Mouse (Mus musculus) ovary, adult 18-20 months (tissue): ENCODE measurements around the gene Vmn1r212.
"Not testable (repeated sequence)": the region's sequence is repeated elsewhere in the genome, so short reads cannot be mapped to it uniquely, and the experiment has no call there.

Experiments used
- DNase-seq: peaks from one replicate; pipeline ENCODE4 v3.0.0; 2022; ENCODE audit warnings: low spot score, mixed read lengths

Vmn1r212 gene

GRCm38 (mm10) chr13:22884105-22884504, at the start of gene Vmn1r212:
Gene Vmn1r212, minus strand, starts transcription at chr13:22884205.
- DNase-seq = no peak

- no peak for DNase-seq
These were observed 4.7 kb downstream of the Vmn1r212 start for GRCm38 (mm10) chr13:22879257-22879656.

- no peak for DNase-seq
These were observed 26.5 kb downstream of the Vmn1r212 start, which contains the start of gene Vmn1r211 for GRCm38 (mm10) chr13:22857461-22857860. Gene Vmn1r211, minus strand, starts transcription at chr13:22857561.

- no peak for DNase-seq
These were observed 29.2 kb downstream of the Vmn1r212 start for GRCm38 (mm10) chr13:22854760-22855159.

- DNase-seq = no peak
These were observed 37.2 kb downstream of the Vmn1r212 start for GRCm38 (mm10) chr13:22846798-22847197.

- not testable (repeated sequence) for DNase-seq
These were observed 39.7 kb downstream of the Vmn1r212 start for GRCm38 (mm10) chr13:22844304-22844703.
